Mouse (Mus musculus) stomach, postnatal 0 days (tissue): ENCODE measurements around the gene Srd5a1. TPM values are rescaled to one million over a fixed set of nuclear protein-coding genes. Genes with fewer than 3 reads are reported as not detected.
A peak's percentile ranks its signal among the peaks of the same experiment; 100 is the strongest.

Source experiments
- ATAC-seq: fragments of 200-750 bp; cut with Nextera tagmentation; 2 replicates; pipeline ENCODE4 v1.8.0; 2017; ENCODE audit not compliant: low FRiP score, low TSS enrichment
- DNase-seq: peaks from one replicate; pipeline ENCODE4 v3.0.0-alpha.2; 2016; ENCODE audit warnings: low spot score
- H3K27ac ChIP-seq: fragments of 300-500 bp; sonication (generic); replicated peaks from 2 replicates; pipeline ENCODE4 v1.5.1; 2014; ENCODE audit warnings: mild to moderate bottlenecking, control low read depth
- H3K27me3 ChIP-seq: fragments of 300-500 bp; sonication (generic); 2 replicates; pipeline ENCODE4 v1.6.1; 2014; ENCODE audit warnings: low read length; ENCODE audit not compliant: control insufficient read depth, insufficient read depth
- H3K36me3 ChIP-seq: fragments of 300-500 bp; sonication (generic); 2 replicates; pipeline ENCODE4 v1.6.1; 2014; ENCODE audit warnings: low read length, mixed read lengths; ENCODE audit not compliant: control insufficient read depth, insufficient read depth
- H3K4me1 ChIP-seq: fragments of 300-500 bp; sonication (generic); replicated peaks from 2 replicates; pipeline ENCODE4 v1.6.1; 2014; ENCODE audit warnings: antibody characterized with exemption; ENCODE audit not compliant: control insufficient read depth, insufficient read depth
- H3K4me2 ChIP-seq: fragments of 300-500 bp; sonication (generic); replicated peaks from 2 replicates; pipeline ENCODE4 v1.6.1; 2014; ENCODE audit warnings: low read depth, mild to moderate bottlenecking, control low read depth, moderate library complexity
- H3K4me3 ChIP-seq: fragments of 300-500 bp; sonication (generic); 2 replicates; pipeline ENCODE4 v1.5.1; 2014; ENCODE audit warnings: low read depth, low read length, control low read depth
- H3K9ac ChIP-seq: fragments of 300-500 bp; sonication (generic); 2 replicates; pipeline ENCODE4 v1.6.1; 2014; ENCODE audit warnings: mild to moderate bottlenecking, low read length, control low read depth, mixed read lengths
- H3K9me3 ChIP-seq: fragments of 300-500 bp; sonication (generic); 2 replicates; pipeline ENCODE4 v1.6.1; 2016; ENCODE audit warnings: low read length; ENCODE audit not compliant: control insufficient read depth
- CTCF ChIP-seq: IDR thresholded peaks from 2 replicates; pipeline ENCODE4 v1.5.1; 2016; ENCODE audit warnings: antibody characterized with exemption, low read depth, mild to moderate bottlenecking, moderate library complexity
- EP300 ChIP-seq: optimal IDR thresholded peaks from 2 replicates; pipeline ENCODE3; 2016; ENCODE audit warnings: antibody characterized with exemption
- WGBS: fragments of 180-500 bp; shearing (Covaris S2); extraction: QIAGEN DNeasy Blood & Tissue Kit; methylation state at CpG from one replicate; pipeline ENCODE4 v1.1.7; 2014; 5-methylcytosine and 5-hydroxymethylcytosine counted together
- polyA plus RNA-seq: library from polyadenylated mRNA; unstranded; fragments of >200 nt; fragmentation: Nextera tagmentation; extraction: Ambion mirVana; gene quantifications from 2 replicates; pipeline ENCODE4 v1.2.1, GENCODE M21; 2015

Gene Srd5a1
- polyA plus RNA-seq, 1 experiment from 2014 or later, result 29.4 TPM

GRCm38 (mm10) chr13:69531431-69531830 is 79.8 kb downstream of the Srd5a1 start:
- H3K4me1 ChIP-seq, result peaks cover 8% of the 10 kb centered on the region; the same call in 1 of the 2 replicates
- H3K4me2 ChIP-seq, result peak overlapping the region; percentile 90
- TF ChIP-seq EP300 (no peak), CTCF (no peak)
- ATAC-seq (no peak), DNase-seq (no peak)
- H3K27me3 ChIP-seq, result no peaks in the 10 kb centered on the region
- no peak overlapping the region for H3K9ac ChIP-seq
- H3K4me3 ChIP-seq, result peak overlapping the region; percentile 85; the same call in 1 of the 2 replicates
- no peak overlapping the region for H3K27ac ChIP-seq
- no peaks in the 10 kb centered on the region for H3K36me3 ChIP-seq
- no peaks in the 10 kb centered on the region for H3K9me3 ChIP-seq
- 41% methylated on average over 6 of the region's 6 CpGs for WGBS

GRCm38 (mm10) chr13:69530951-69531350 is 80.3 kb downstream of the Srd5a1 start:
- Histone ChIP-seq H3K4me2 (peak overlapping the region; percentile 90), H3K4me3 (no peak overlapping the region), H3K27me3 (no peaks in the 10 kb centered on the region), H3K9me3 (no peaks in the 10 kb centered on the region), H3K9ac (no peak overlapping the region), H3K27ac (no peak overlapping the region), H3K4me1 (peaks cover 8% of the 10 kb centered on the region; the same call in 1 of the 2 replicates), H3K36me3 (no peaks in the 10 kb centered on the region)
- WGBS, result 74% methylated on average over 6 of the region's 6 CpGs
- TF ChIP-seq CTCF (no peak), EP300 (no peak)
- ATAC-seq (no peak), DNase-seq (no peak)

- no peak overlapping the region for H3K27ac ChIP-seq
- DNase-seq (no peak), ATAC-seq (no peak)
- no peaks in the 10 kb centered on the region for H3K36me3 ChIP-seq
- H3K9ac ChIP-seq, result no peak overlapping the region
- no peaks in the 10 kb centered on the region for H3K27me3 ChIP-seq
- H3K4me3 ChIP-seq, result no peak overlapping the region
- TF ChIP-seq CTCF, result no peak
- TF ChIP-seq EP300, result no peak
- WGBS, result 73% methylated on average over 3 of the region's 3 CpGs
- no peaks in the 10 kb centered on the region for H3K9me3 ChIP-seq
- H3K4me2 ChIP-seq, result no peak overlapping the region
- H3K4me1 ChIP-seq, result peaks cover 8% of the 10 kb centered on the region
These were observed 81.1 kb downstream of the Srd5a1 start for GRCm38 (mm10) chr13:69530156-69530555.

GRCm38 (mm10) chr13:69528531-69528930 is 82.7 kb downstream of the Srd5a1 start:
- ATAC-seq, result no peak
- 77% methylated on average over 7 of the region's 7 CpGs for WGBS
- TF ChIP-seq CTCF, result no peak
- TF ChIP-seq EP300, result no peak
- H3K9me3 ChIP-seq, result no peaks in the 10 kb centered on the region
- peaks cover 8% of the 10 kb centered on the region for H3K4me1 ChIP-seq
- H3K27me3 ChIP-seq, result no peaks in the 10 kb centered on the region
- H3K36me3 ChIP-seq, result no peaks in the 10 kb centered on the region
- no peak for DNase-seq
- no peak overlapping the region for H3K4me3 ChIP-seq
- H3K9ac ChIP-seq, result no peak overlapping the region
- H3K4me2 ChIP-seq, result no peak overlapping the region
- H3K27ac ChIP-seq, result no peak overlapping the region

GRCm38 (mm10) chr13:69525867-69526266 is 85.4 kb downstream of the Srd5a1 start:
- Histone ChIP-seq H3K27ac (no peak overlapping the region), H3K4me3 (no peak overlapping the region), H3K9me3 (no peaks in the 10 kb centered on the region), H3K4me2 (no peak overlapping the region), H3K9ac (no peak overlapping the region), H3K36me3 (no peaks in the 10 kb centered on the region), H3K27me3 (no peaks in the 10 kb centered on the region), H3K4me1 (no peaks in the 10 kb centered on the region; the same call in none of the 2 replicates)
- DNase-seq (no peak), ATAC-seq (no peak)
- TF ChIP-seq CTCF (no peak), EP300 (no peak)
- 60% methylated on average over 4 of the region's 4 CpGs for whole genome bisulfite sequencing

- no peak for TF ChIP-seq EP300
- no peak for TF ChIP-seq CTCF
- H3K36me3 ChIP-seq, result no peaks in the 10 kb centered on the region
- H3K9ac ChIP-seq, result no peak overlapping the region
- 52% methylated on average over 2 of the region's 2 CpGs for WGBS
- H3K27ac ChIP-seq, result no peak overlapping the region
- DNase-seq (no peak), ATAC-seq (no peak)
- H3K4me2 ChIP-seq, result no peak overlapping the region
- no peaks in the 10 kb centered on the region for H3K9me3 ChIP-seq
- H3K4me1 ChIP-seq, result no peaks in the 10 kb centered on the region; the same call in none of the 2 replicates
- H3K27me3 ChIP-seq, result no peaks in the 10 kb centered on the region
- H3K4me3 ChIP-seq, result no peak overlapping the region
These were observed 87.1 kb downstream of the Srd5a1 start for GRCm38 (mm10) chr13:69524158-69524530.

Other genes starting within 250 kb of the Srd5a1 start
- 68.6 and 69.7 TPM in 2 replicates for gene Nsun2, start 77.7 kb downstream of the Srd5a1 start, polyA plus RNA-seq
- gene Tent4a, start 76.8 kb downstream of the Srd5a1 start, polyA plus RNA-seq, result 2.6 and 3.1 TPM in 2 replicates
- 0.10 and 0.11 TPM in 2 replicates for gene Ube2ql1, start 128.4 kb upstream of the Srd5a1 start, polyA plus RNA-seq
- 98.2 and 102 TPM in 2 replicates for gene Med10, start 191.0 kb upstream of the Srd5a1 start, polyA plus RNA-seq